Mouse (Mus musculus): ENCODE data around the gene Nhsl1. TPM values are rescaled to one million over a fixed set of nuclear protein-coding genes. Genes with fewer than 3 reads are reported as not detected.

Nhsl1 gene
- total RNA-seq, 2 experiments from 2014 or later, result 20.2 to 21.6 TPM

Other genes starting within 250 kb of the Nhsl1 start
- under 1 TPM in 1 of 2 experiments, not detected in 1; 0.19 TPM for gene Ect2l, start 108.1 kb upstream of the Nhsl1 start, total RNA-seq (2021)
- 10 to 100 TPM; 10.1 to 10.3 TPM for gene Ccdc28a, start 84.0 kb upstream of the Nhsl1 start, total RNA-seq (2021)
- gene Hebp2, start 227.1 kb downstream of the Nhsl1 start, total RNA-seq (2021), result 1 to 10 TPM; 1.6 to 1.7 TPM